Mouse (Mus musculus) ES-E14 (cell line): Measurements from ENCODE around the gene Pafah1b2. TPM values are rescaled to one million over a fixed set of nuclear protein-coding genes. Genes with fewer than 3 reads are reported as not detected.

Experiments used
- DNase-seq: peaks from one replicate; pipeline ENCODE4 v3.0.0-alpha.2; 2013; ENCODE audit warnings: low read depth, low spot score
- H3K27ac ChIP-seq: 2 replicates; pipeline ENCODE4 v1.5.1; 2012; ENCODE audit warnings: low read depth, mild to moderate bottlenecking, low read length, moderate library complexity, mixed read lengths; ENCODE audit not compliant: poor library complexity, insufficient read depth, severe bottlenecking
- H3K36me3 ChIP-seq: 2 replicates; pipeline ENCODE4 v1.6.1; 2012; ENCODE audit warnings: mild to moderate bottlenecking, low read length, moderate library complexity, mixed read lengths; ENCODE audit not compliant: control insufficient read depth, poor library complexity, insufficient read depth, severe bottlenecking
- H3K4me1 ChIP-seq, 2 experiments: fragments of 150-350 bp in 1 of 2; sonication (generic) in 1 of 2; 2 replicates each; pipeline ENCODE4 v1.6.1; 2012; ENCODE audit warnings: low read length in 2 of 2, mild to moderate bottlenecking in 1 of 2, mixed read lengths in 1 of 2; ENCODE audit not compliant: control insufficient read depth in 2 of 2, insufficient read depth in 2 of 2, poor library complexity in 1 of 2
- H3K4me3 ChIP-seq, 2 experiments: fragments of 150-350 bp in 1 of 2; sonication (generic) in 1 of 2; 2 replicates each; pipeline ENCODE4 v1.5.1; 2012; ENCODE audit warnings: low read length in 2 of 2, low read depth in 1 of 2, mild to moderate bottlenecking in 1 of 2, mixed read lengths in 1 of 2; ENCODE audit not compliant: insufficient read depth in 1 of 2, poor library complexity in 1 of 2, severe bottlenecking in 1 of 2
- H3K9ac ChIP-seq: 2 replicates; pipeline ENCODE4 v1.6.1; 2012; ENCODE audit warnings: low read depth, mild to moderate bottlenecking, low read length, mixed read lengths; ENCODE audit not compliant: poor library complexity, insufficient read depth, severe bottlenecking
- H3K9me3 ChIP-seq: fragments of 150-350 bp; sonication (generic); 2 replicates; pipeline ENCODE4 v1.6.1; 2012; ENCODE audit warnings: low read depth, mild to moderate bottlenecking, low read length; ENCODE audit not compliant: control insufficient read depth, insufficient read depth
- CHD2 ChIP-seq: IDR thresholded peaks from 2 replicates; pipeline ENCODE4 v1.6.1; 2014; ENCODE audit warnings: mild to moderate bottlenecking, low read depth, low read length, inconsistent platforms
- HCFC1 ChIP-seq: IDR thresholded peaks from 2 replicates; pipeline ENCODE4 v1.6.1; 2012; ENCODE audit warnings: low read length, inconsistent platforms, borderline replicate concordance; ENCODE audit not compliant: insufficient read depth
- MAFK ChIP-seq: IDR thresholded peaks from 2 replicates; pipeline ENCODE4 v1.6.1; 2014; ENCODE audit warnings: mild to moderate bottlenecking, low read depth, low read length, inconsistent platforms; ENCODE audit not compliant: insufficient read depth
- ZC3H11A ChIP-seq: IDR thresholded peaks from 2 replicates; pipeline ENCODE4 v1.6.1; 2012; ENCODE audit warnings: low read depth, mild to moderate bottlenecking, inconsistent platforms, low read length, borderline replicate concordance
- ZNF384 ChIP-seq: IDR thresholded peaks from 2 replicates; pipeline ENCODE4 v1.6.1; 2012; ENCODE audit warnings: low read depth, low read length, inconsistent platforms
- in situ Hi-C, 2 experiments: fragments of 600-800 bp; cut with MboI; formaldehyde crosslinking; loops; one replicate each; pipeline ENCODE4 v1.15.1; 2025; ENCODE audit warnings: low sequenced_read_pairs in 2 of 2, inconsistent platforms in 1 of 2; ENCODE audit not compliant: unreplicated experiment in 2 of 2
- total RNA-seq: library from RNA; depleted of rRNA; stranded (reverse); fragments of 300-350 nt; gene quantifications from 2 replicates; pipeline ENCODE4 v1.2.3, GENCODE M21; 2012

The Pafah1b2 gene
- total RNA-seq, 1 experiment = 64.9 TPM

DNA sequence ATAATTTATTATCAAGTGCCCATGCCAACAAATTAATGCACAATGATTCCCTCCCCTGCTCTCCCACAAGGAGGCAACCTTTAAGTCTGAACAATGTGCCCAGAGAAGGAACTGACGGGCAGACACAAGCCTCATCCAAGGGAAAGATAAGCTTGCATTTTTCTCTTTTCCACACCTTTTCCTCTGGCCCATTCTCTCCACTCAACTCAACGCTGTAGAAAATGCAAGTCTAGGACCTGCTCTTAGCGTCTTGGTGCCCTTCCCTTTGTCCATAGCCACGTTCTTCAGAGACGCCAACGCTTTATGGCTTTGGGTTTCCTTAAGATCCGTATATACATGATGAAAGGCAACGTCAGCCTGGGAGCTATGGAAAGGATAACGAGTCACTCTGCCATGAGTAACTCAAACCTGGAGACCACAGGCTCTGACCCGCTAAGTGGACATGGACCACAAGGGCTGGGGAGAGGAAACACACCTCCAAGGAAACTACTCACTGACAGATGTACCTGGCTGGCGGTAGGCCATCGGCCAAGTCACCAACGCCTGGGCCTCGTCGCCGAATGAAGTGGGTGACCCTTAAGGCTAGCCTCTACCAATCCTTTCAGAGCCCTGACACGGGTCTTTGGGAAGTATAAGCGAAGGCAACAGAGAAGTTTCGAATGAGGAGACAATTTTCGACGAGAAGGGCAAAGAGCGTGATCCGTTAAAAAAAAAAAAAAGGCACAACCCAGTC, 28.6 kb downstream of the Pafah1b2 start:
- in situ Hi-C loops = no loop called here
- no peak overlapping the region; the same call in 1 of the 2 replicates for H3K27ac ChIP-seq
- H3K9ac ChIP-seq = peak overlapping the region; percentile 93
- H3K9me3 ChIP-seq = no peaks in the 10 kb centered on the region
- TF ChIP-seq ZC3H11A (no peak), MAFK (no peak), HCFC1 (no peak), CHD2 (no peak), ZNF384 (peak; percentile 86)
- no peaks in the 10 kb centered on the region for H3K36me3 ChIP-seq
- peaks cover 4 to 12% of the 10 kb centered on the region in 2 experiments; a peak in 1 of 4 replicates for H3K4me1 ChIP-seq
- H3K4me3 ChIP-seq = peak overlapping the region; percentile 73 to 86
- DNase-seq = no peak

- Histone ChIP-seq H3K9ac (no peak overlapping the region), H3K9me3 (no peaks in the 10 kb centered on the region), H3K4me1 (peaks cover 4 to 12% of the 10 kb centered on the region in 2 experiments; a peak in 1 of 4 replicates), H3K27ac (no peak overlapping the region; the same call in 1 of the 2 replicates), H3K36me3 (no peaks in the 10 kb centered on the region), H3K4me3 (no peak overlapping the region)
- DNase-seq = no peak
- TF ChIP-seq ZC3H11A (no peak), ZNF384 (no peak), MAFK (no peak)
- in situ Hi-C loops = no loop called here
These were observed 31.2 kb downstream of the Pafah1b2 start for GRCm38 (mm10) chr9:45981331-45981730.

DNA sequence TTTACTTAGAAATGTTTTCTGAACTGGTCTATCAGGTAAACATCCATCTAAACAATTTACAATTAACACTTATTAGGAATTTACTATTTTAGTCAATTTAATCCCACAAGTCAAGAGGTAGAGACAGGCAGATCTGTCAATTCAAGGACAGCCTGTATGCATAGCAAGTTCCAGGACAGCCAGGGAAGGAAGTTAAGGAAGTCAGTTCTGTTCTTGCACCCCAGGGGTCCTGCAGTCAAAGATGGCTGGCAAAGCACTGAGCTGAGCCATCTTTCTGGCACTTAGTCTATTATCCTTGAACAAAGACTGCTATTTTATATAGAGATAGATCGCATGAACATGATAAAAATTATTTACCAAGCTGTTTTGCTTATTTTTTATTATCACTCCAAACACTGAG, 31.9 kb downstream of the Pafah1b2 start:
- no peaks in the 10 kb centered on the region for H3K9me3 ChIP-seq

DNA sequence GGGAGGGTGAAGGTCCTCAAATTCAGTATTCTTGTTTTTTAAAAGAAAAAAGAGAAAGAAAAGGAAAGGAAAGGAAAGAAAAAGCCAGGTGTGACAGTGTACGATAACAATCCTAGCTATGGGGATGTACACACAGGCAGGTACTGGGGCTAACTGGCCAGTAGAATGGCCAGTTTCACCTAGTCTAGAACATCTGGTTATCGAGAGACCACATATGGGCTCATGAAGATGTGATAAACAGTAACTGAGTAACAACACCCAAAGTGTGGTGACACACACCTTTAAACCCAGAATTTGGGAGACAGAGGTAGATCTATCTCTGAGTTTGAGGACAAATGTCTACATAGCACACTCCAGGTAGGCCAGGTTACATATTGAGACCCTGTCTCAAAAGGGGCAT, 32.7 kb downstream of the Pafah1b2 start:
- H3K4me3 ChIP-seq = no peak overlapping the region
- in situ Hi-C loops = no loop called here
- H3K27ac ChIP-seq = no peak overlapping the region
- no peak for DNase-seq
- peaks cover 3% of the 10 kb centered on the region; the same call in 1 of the 2 replicates for H3K36me3 ChIP-seq
- TF ChIP-seq ZNF384 (no peak), ZC3H11A (no peak), CHD2 (no peak), HCFC1 (no peak), MAFK (no peak)
- H3K4me1 ChIP-seq = peaks cover 4 to 8% of the 10 kb centered on the region in 2 experiments; a peak in 1 of 4 replicates
- H3K9me3 ChIP-seq = no peaks in the 10 kb centered on the region
- no peak overlapping the region for H3K9ac ChIP-seq

More for the DNA sequence above, 31.9 kb downstream of the Pafah1b2 start:
- DNase-seq = no peak
- TF ChIP-seq MAFK = no peak
- no peak for TF ChIP-seq CHD2
- TF ChIP-seq HCFC1 = no peak
- TF ChIP-seq ZNF384 = no peak
- TF ChIP-seq ZC3H11A = no peak
- Histone ChIP-seq H3K36me3 (peaks cover 3% of the 10 kb centered on the region; the same call in 1 of the 2 replicates), H3K4me1 (peaks cover 4 to 10% of the 10 kb centered on the region in 2 experiments; a peak in 1 of 4 replicates), H3K4me3 (no peak overlapping the region), H3K27ac (no peak overlapping the region), H3K9ac (no peak overlapping the region)
- in situ Hi-C loops = no loop called here
